Mouse (Mus musculus): Measurements from ENCODE around the gene B130006D01Rik. TPM values are rescaled to one million over a fixed set of nuclear protein-coding genes. Genes with fewer than 3 reads are reported as not detected.
"Not testable (repeated sequence)": the region's sequence is repeated elsewhere in the genome, so short reads cannot be mapped to it uniquely, and the experiment has no call there.

The B130006D01Rik gene
- total RNA-seq, 2 experiments from 2014 or later: 0.47 to 0.79 TPM

GRCm38 (mm10) chr11:95712563-95713224, 10.7 kb upstream of the B130006D01Rik start, which contains the start of gene Zfp652:
Gene Zfp652, plus strand, starts transcription at chr11:95712673.
- intact Hi-C loops (cut with DNase I): loop anchor here (2.0 kb wide), 1 partner anchor 38 kb away; no protein-coding TSS in a partner anchor
- peak; percentile 88 to 89 for DNase-seq

- DNase-seq: peak; percentile 67 to 74
- intact Hi-C loops (cut with DNase I): loop anchor here (2.0 kb wide), 1 partner anchor 37 kb away; no protein-coding TSS in a partner anchor
Observed at GRCm38 (mm10) chr11:95713225-95713810, 10.1 kb upstream of the B130006D01Rik start.

GRCm38 (mm10) chr11:95713811-95714241, 9.6 kb upstream of the B130006D01Rik start:
- intact Hi-C loops (cut with DNase I): loop anchor here (2.0 kb wide), 1 partner anchor 37 kb away; no protein-coding TSS in a partner anchor
- DNase-seq: no peak

DNA sequence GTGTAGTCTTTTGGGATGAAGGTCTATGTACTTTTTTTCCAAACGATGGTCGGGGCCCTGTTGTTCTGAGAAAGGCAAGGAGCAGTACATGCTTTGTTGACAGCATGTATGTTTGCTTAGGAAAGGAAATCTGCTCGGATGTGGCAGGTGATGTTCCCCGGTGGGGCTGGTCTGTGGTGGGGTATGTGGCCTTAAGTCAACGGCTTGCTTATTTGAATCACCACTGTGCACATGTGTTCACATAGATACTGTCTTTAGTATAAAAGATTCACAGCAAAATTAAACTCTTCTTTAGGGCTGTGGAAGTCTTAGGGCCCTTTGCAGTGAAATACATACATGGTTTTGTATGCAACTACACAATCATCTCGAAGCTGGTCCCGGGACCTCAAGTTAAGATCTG, 9.0 kb upstream of the B130006D01Rik start:
- intact Hi-C loops (cut with DNase I): no loop called here

DNA sequence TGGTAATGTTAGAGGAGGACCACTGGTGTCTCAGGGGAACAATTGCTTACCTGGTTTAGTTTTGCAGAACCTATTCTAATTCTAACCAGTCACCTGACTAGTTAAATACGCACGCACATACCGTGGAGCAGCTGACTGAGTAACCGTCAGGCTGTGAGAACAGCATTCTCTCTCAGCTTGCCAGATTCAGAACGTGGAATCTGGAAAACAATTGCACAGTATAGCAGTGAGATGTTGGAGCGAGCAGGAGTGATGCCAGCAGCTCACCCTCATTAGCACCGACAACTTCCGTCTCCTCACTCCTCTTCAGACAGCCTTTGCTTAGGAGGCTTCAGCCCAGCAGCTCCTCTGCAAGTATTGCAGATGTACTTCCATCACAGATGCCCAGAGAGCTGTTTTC, 7.3 kb upstream of the B130006D01Rik start:
- intact Hi-C loops (cut with DNase I): no loop called here
- DNase-seq: peak in 1 of 2 experiments; percentile 6

More for the DNA sequence above, 9.0 kb upstream of the B130006D01Rik start:
- DNase-seq: peak in 1 of 2 experiments; percentile 7

GRCm38 (mm10) chr11:95719356-95719755, 4.0 kb upstream of the B130006D01Rik start:
- peak; percentile 8 to 31 for DNase-seq
- intact Hi-C loops (cut with DNase I): no loop called here

DNA sequence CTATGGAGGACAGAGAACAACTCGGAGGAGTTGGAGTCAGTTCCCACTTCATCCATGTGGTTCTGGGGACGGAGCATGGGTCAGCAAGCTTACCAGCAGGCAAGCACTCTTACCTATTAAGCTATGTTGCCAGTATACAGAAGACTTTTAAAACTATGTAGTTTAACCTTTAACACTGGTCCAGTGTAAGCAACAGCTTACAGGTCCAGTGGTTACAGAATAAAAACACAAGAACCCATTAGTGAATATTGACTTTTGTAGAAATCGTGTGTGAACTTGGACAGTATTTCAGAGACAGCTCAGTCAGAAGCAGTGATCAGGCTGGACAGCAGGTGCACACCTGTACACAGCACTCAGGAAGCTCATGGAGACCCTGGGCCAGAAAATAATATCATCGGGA, 1.1 kb downstream of the B130006D01Rik start:
- intact Hi-C loops (cut with DNase I): no loop called here
- DNase-seq: no peak

DNA sequence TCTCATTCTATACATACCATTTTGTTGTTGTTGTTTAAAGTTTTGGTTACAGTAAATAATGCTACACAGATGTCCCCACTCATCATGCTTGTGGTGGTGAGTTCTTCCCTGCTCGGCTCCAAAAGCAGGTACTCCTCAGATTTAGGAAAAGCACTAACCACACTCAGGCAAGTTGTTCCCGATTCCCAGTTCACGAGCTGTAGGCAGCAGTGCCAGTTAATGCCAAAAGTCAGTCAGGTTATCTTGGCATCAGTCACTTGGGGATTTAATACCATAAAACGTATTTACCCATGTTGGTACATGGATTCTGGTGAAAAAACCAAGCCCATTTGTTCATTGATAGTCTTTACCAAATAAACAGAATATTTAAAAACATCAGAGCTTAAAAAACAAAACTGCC, 2.8 kb downstream of the B130006D01Rik start:
- intact Hi-C loops (cut with DNase I): no loop called here
- DNase-seq: no peak

DNA sequence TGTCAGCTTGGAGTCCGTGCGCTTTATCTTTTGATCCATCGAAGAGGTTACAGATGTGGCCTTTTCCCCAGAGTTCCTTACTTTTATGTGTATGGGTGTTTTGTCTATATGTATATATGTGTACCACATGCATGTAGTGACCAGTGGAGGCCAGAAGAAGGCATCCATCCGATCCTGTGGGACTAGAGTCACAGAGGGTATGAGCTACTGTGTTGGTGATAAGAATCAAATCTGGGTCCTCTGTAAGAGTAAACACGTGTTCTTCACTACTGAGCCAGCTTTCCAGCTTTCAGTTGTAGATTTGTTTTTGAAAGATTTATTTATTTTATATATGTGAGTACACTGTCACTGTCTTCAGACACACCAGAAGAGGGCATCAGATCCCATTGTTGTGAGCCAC, 4.6 kb downstream of the B130006D01Rik start:
- no peak for DNase-seq
- intact Hi-C loops (cut with DNase I): no loop called here

DNA sequence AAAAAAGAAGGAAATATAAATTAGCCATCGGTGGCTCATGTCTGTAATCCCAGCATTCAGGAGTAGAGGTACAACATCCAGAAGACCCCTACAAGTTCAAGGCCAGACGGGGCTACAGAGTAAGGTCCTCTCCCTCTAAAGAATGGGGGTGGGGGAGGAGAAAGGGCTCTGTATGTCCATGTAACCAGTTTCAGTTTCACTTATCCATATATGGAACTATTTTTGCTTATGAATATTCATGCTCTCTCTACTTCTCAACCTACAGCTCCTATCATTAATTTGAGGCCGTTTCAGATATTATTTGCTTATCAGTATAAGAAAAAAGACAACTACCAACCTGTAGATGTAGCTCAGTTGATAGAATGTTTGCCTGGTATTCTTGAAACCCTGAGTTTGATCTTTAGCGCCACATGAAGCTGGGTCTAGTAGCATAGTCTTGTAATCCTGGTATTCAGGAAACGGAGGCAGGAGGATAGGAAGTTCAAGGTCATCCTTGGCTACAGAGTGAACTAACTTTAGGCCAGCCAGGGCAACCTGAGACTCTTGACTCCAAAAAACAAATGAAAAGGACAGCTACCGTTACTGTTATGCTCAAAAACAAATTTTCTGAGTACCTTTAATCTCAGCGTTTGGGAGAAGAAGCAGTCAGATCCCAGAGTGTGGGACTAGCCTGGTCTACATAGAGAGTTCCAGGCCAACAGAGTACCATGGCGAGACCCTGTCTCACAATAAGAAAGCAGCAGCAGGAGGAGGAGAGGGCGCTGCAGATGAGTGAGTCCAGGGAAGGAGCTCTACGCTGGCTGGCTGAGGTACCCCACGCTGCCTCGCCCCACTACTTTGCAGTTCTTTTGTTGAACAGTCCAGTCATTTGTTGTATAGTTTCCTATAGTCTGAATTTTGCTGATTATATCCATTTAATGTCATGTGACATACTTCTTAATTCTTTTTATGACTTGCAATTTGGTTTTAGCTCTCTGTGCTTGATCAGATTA, 5.8 kb downstream of the B130006D01Rik start:
- intact Hi-C loops (cut with DNase I): no loop called here
- DNase-seq: no peak

GRCm38 (mm10) chr11:95734485-95734884, 11.1 kb downstream of the B130006D01Rik start:
- DNase-seq: no peak
- intact Hi-C loops (cut with DNase I): no loop called here

GRCm38 (mm10) chr11:95737811-95738210, 14.4 kb downstream of the B130006D01Rik start:
- intact Hi-C loops (cut with DNase I): no loop called here
- peak; percentile 28 to 33 for DNase-seq

DNA sequence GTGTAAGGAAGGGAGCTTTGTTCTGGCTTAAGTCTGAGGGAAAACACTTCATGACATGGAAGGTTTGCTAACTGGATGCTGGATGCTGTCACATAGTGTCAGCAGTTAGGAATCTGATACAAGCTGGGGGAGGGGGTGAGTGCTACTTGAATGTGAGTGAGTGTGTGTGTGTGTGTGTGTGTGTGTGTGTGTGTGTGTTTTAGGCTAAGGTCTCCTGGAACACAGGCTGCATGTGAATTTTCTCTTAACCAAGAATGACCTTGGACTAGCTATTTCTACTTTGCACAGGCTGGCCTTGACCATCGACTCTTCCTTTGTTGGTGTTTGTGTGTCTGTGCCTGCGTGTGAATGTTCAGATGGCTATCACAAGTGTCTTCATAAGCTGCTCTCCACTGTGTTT, 21.1 kb downstream of the B130006D01Rik start:
- intact Hi-C loops (cut with DNase I): no loop called here
- DNase-seq: peak in 1 of 2 experiments; percentile 15

- no peak for DNase-seq
- intact Hi-C loops (cut with DNase I): no loop called here
Observed at GRCm38 (mm10) chr11:95746821-95747220, 23.4 kb downstream of the B130006D01Rik start.

- intact Hi-C loops (cut with DNase I): no loop called here
- no peak for DNase-seq
Observed at GRCm38 (mm10) chr11:95748331-95748730, 24.9 kb downstream of the B130006D01Rik start.

GRCm38 (mm10) chr11:95749619-95750018, 26.2 kb downstream of the B130006D01Rik start:
- intact Hi-C loops (cut with DNase I): loop anchor here (2.0 to 5.0 kb wide), 2 partner anchors 37 to 217 kb away; partner anchors contain the start of gene Zfp652
- no peak for DNase-seq

- DNase-seq: peak; percentile 81 to 93
- intact Hi-C loops (cut with DNase I): loop anchor here (1.0 to 5.0 kb wide), 3 partner anchors 38 to 219 kb away; partner anchors contain the start of gene Zfp652
Observed at GRCm38 (mm10) chr11:95750995-95751394, 27.6 kb downstream of the B130006D01Rik start.

DNA sequence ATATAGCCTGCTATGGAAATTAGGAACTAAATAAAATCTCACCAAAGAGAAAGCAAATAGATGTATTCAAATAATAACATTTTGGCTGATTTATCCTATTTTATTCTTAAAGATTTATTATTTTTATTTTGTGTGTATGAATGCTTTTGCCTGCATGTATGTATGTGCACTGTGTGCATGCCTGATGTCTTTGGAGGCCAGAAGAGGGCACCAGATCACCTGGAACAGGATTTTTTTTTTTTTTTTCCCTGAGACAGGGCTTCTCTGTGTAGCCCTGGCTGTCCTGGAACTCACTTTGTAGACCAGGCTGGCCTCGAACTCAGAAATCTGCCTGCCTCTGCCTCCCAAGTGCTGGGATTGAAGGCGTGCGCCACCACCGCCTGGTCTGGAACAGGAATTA, 31.8 kb downstream of the B130006D01Rik start:
- intact Hi-C loops (cut with DNase I); DNase-seq: not testable (repeated sequence)

DNA sequence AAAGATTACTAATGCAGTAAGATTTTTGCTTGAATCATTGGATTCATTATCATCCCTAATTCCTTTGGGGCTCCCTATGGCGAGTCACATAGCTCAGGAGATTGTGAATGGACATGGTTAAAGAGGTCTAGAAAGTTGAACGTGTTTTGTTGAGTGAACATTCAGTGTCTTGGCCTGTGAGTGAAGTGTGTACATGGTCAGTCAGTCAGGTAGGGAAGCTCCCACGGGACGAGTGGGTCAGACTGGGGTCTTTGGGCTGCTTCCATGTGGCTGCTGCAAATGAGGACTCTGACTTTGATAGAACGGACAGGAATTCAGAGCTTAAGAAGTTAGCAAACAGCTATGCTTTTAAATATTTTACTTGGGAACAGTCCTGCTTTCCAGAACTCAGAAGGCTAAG, 37.1 kb downstream of the B130006D01Rik start:
- no peak for DNase-seq
- intact Hi-C loops (cut with DNase I): no loop called here

DNA sequence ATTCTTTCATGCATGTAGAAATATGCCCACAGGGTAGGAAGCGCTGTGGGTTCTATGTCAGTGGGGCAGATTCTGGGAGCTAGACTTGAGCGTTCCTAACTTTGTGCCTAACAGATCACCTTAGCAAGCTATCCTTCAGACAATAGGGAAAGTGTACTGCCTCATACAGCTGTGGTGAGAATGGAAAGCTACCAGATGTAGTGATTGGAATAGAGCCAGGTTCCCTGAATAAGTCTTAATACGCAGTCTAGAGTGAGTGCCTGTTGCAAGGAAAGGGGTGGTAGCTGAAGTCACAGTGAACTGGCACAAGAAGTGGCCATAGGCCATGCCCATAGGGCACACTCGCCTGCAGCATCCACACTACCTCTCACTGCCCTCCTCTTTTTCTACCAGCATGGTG, 39.6 kb downstream of the B130006D01Rik start:
- intact Hi-C loops (cut with DNase I): no loop called here
- DNase-seq: no peak

GRCm38 (mm10) chr11:95764806-95765205, 41.4 kb downstream of the B130006D01Rik start:
- intact Hi-C loops (cut with DNase I): no loop called here
- DNase-seq: no peak

All from heart, postnatal 10 days (tissue).